Mouse (Mus musculus) ES-E14 (cell line): ENCODE data around the gene Lrfn5.

Experiments
- HCFC1 ChIP-seq: IDR thresholded peaks from 2 replicates; pipeline ENCODE4 v1.6.1; 2012; ENCODE audit warnings: low read length, inconsistent platforms, borderline replicate concordance; ENCODE audit not compliant: insufficient read depth
- MAFK ChIP-seq: IDR thresholded peaks from 2 replicates; pipeline ENCODE4 v1.6.1; 2014; ENCODE audit warnings: mild to moderate bottlenecking, low read depth, low read length, inconsistent platforms; ENCODE audit not compliant: insufficient read depth

GRCm38 (mm10) chr12:61610081-61610480 is 87.1 kb downstream of the Lrfn5 start:
- TF ChIP-seq HCFC1: no peak
- TF ChIP-seq MAFK: no peak
